In the genomic region with DNA sequence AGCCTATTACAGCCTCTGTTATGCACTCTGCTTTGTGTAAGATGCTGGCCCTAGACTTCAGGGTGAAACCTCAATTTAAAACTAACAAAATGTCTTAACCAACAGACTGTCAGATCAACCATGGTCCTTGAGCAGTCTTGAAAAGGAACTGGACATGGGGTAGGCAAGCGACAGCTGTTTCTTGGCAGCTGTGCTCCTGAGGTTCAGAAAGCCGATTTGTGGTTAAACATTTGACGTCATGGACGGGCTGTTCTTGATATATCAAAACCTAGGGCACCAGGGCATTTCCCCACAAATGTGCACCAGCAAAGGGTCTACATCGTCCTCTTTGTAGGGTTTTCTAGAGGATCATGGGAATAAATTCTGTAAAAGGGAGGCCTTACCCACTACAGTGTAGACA, we compare ENCODE assay signal across 26 mouse cellular contexts. TPM values are rescaled to one million over a fixed set of nuclear protein-coding genes. Genes with fewer than 3 reads are reported as not detected.
DNase-seq lines count a peak whose midpoint lies in the region; ATAC-seq and TF ChIP-seq lines count a peak whose summit lies in the region.
"Had no signal": no experiment of that assay in that cellular context is flagged by ENCODE, and none has a peak within 500 bp of the region (broad histone marks: within the 10 kb centered on the region; RNA-seq: fewer than 3 reads in every experiment).

No protein-coding gene starts in this region.

- no peak overlapping the region for H3K4me3 ChIP-seq in stomach, postnatal 0 days (ENCODE audit: low read depth, low read length)
- H3K4me3 ChIP-seq: embryonic facial prominence, embryonic 12.5 days; embryonic facial prominence, embryonic 15.5 days; heart, adult 2 months; heart, embryonic 10.5 days; heart, embryonic 13.5 days; hindbrain, embryonic 10.5 days; hindbrain, embryonic 13.5 days had no signal

- no peak overlapping the region for H3K4me2 ChIP-seq in stomach, postnatal 0 days (replicated peaks; ENCODE audit: low read depth)
- H3K4me2 ChIP-seq: embryonic facial prominence, embryonic 12.5 days; embryonic facial prominence, embryonic 15.5 days; heart, embryonic 13.5 days; hindbrain, embryonic 13.5 days had no signal

- H3K27ac ChIP-seq in stomach, postnatal 0 days (replicated peaks): no peak overlapping the region
- H3K27ac ChIP-seq: embryonic facial prominence, embryonic 12.5 days; embryonic facial prominence, embryonic 15.5 days; heart, adult 2 months; heart, embryonic 10.5 days; heart, embryonic 13.5 days; hindbrain, embryonic 10.5 days; hindbrain, embryonic 13.5 days had no signal

- ATAC-seq in CD4-positive, CD25-positive, alpha-beta regulatory T cell, adult 4 months: no peak
- no peak for ATAC-seq in stomach, postnatal 0 days (ENCODE audit: low FRiP score, low TSS enrichment)
- ATAC-seq: forebrain, embryonic 14.5 days; forebrain, postnatal 0 days; hindbrain, embryonic 16.5 days; inflammation-experienced regulatory T-cells, adult 6 months; intestine, embryonic 16.5 days; Patski had no signal

- WGBS in stomach, postnatal 0 days: 78% methylated on average over 5 of the region's 5 CpGs

- TF ChIP-seq CTCF in stomach, postnatal 0 days (IDR thresholded peaks at IDR 0.05; ENCODE audit: low read depth): no peak

- no peak overlapping the region for H3K9ac ChIP-seq in stomach, postnatal 0 days (ENCODE audit: low read length)
- H3K9ac ChIP-seq: embryonic facial prominence, embryonic 12.5 days; embryonic facial prominence, embryonic 15.5 days; forebrain, postnatal 0 days; heart, embryonic 13.5 days; hindbrain, embryonic 13.5 days had no signal

- H3K27me3 ChIP-seq in stomach, postnatal 0 days (ENCODE audit: control insufficient read depth, insufficient read depth, low read length): no peaks in the 10 kb centered on the region
- H3K27me3 ChIP-seq: embryonic facial prominence, embryonic 12.5 days; embryonic facial prominence, embryonic 15.5 days; heart, embryonic 13.5 days; hindbrain, embryonic 13.5 days; Patski had no signal

- no peak for TF ChIP-seq EP300 in stomach, postnatal 0 days (optimal IDR thresholded peaks at IDR 0.05)

- H3K36me3 ChIP-seq in stomach, postnatal 0 days (ENCODE audit: control insufficient read depth, insufficient read depth, low read length): peaks cover 11% of the 10 kb centered on the region; the same call in 1 of the 2 replicates

- H3K4me1 ChIP-seq in stomach, postnatal 0 days (replicated peaks; ENCODE audit: control insufficient read depth, insufficient read depth): no peaks in the 10 kb centered on the region
- H3K4me1 ChIP-seq: embryonic facial prominence, embryonic 12.5 days; embryonic facial prominence, embryonic 15.5 days; heart, embryonic 13.5 days; hindbrain, embryonic 10.5 days; hindbrain, embryonic 13.5 days had no signal

- no peaks in the 10 kb centered on the region for H3K9me3 ChIP-seq in stomach, postnatal 0 days (ENCODE audit: control insufficient read depth, low read length)
- H3K9me3 ChIP-seq: embryonic facial prominence, embryonic 12.5 days; embryonic facial prominence, embryonic 15.5 days; G1E; heart, embryonic 10.5 days; heart, embryonic 13.5 days; hindbrain, embryonic 10.5 days; hindbrain, embryonic 13.5 days had no signal

- DNase-seq in CD4-positive, CD25-positive, alpha-beta regulatory T cell, adult 2 months (ENCODE audit: low read depth, low spot score): peak; percentile 19
- peak; percentile 16 for DNase-seq in kidney, adult 9 months
- no peak for DNase-seq in kidney, postnatal 4 days
- DNase-seq in induced T-regulatory cell, adult 2 months (ENCODE audit: low read depth): peak; percentile 40
- no peak for DNase-seq in stomach, postnatal 0 days (ENCODE audit: low spot score)
- DNase-seq: adrenal gland, postnatal 10 days; adrenal gland, postnatal 36 days; cerebellum, adult 18-20 months; cerebellum, adult 9-10 months; cerebellum, postnatal 14 days; forebrain, postnatal 0 days; heart, postnatal 36 days had no signal

RNA-seq across cellular contexts. Expression of gene Serac1, which starts 16.0 kb away (rescaled TPM):
- polyA plus RNA-seq in CD4-positive, CD25-positive, alpha-beta regulatory T cell, adult 4 months (2017; shearing (Covaris generic)): 1 to 10 TPM; 1.4 to 2.3 TPM
- 1.4 and 1.5 TPM in 2 replicates for polyA plus RNA-seq in stomach, postnatal 0 days (2015; fragmentation: Nextera tagmentation; extraction: Ambion mirVana)

RNA-seq across cellular contexts. Expression of gene Gtf2h5, which starts 16.1 kb away (rescaled TPM):
- 10 to 100 TPM; 93.2 to 94.5 TPM for polyA plus RNA-seq in CD4-positive, CD25-positive, alpha-beta regulatory T cell, adult 4 months (2017; shearing (Covaris generic))
- 128 and 141 TPM in 2 replicates for polyA plus RNA-seq in stomach, postnatal 0 days (2015; fragmentation: Nextera tagmentation; extraction: Ambion mirVana)

RNA-seq across cellular contexts. Expression of gene Tulp4, which starts 42.7 kb away (rescaled TPM):
- 10 to 100 TPM; 23.5 to 48.7 TPM for polyA plus RNA-seq in CD4-positive, CD25-positive, alpha-beta regulatory T cell, adult 4 months (2017; shearing (Covaris generic))
- polyA plus RNA-seq in stomach, postnatal 0 days (2015; fragmentation: Nextera tagmentation; extraction: Ambion mirVana): 33.6 and 39.3 TPM in 2 replicates

Comparison
In these comparisons a context has a peak if more than half of its experiments do, and no peak if none do; other contexts are left out.
1. DNase-seq: peak in CD4-positive, CD25-positive, alpha-beta regulatory T cell, adult 2 months (single experiment), kidney, adult 9 months (single experiment) and induced T-regulatory cell, adult 2 months (single experiment); none in kidney, postnatal 4 days (0 of 2) and stomach, postnatal 0 days (single experiment).